Mouse (Mus musculus) monocyte, adult 5-6 weeks (primary cell): Measurements from ENCODE around the gene Sstr4. TPM values are rescaled to one million over a fixed set of nuclear protein-coding genes. Genes with fewer than 3 reads are reported as not detected.
A peak's percentile ranks its signal among the peaks of the same experiment; 100 is the strongest.

Experiments used
- ATAC-seq: fragments of 153-309, 156-312 bp; replicated peaks from 2 replicates; pipeline ENCODE4 v1.8.0; 2017; ENCODE audit warnings: mild to moderate bottlenecking; ENCODE audit not compliant: low TSS enrichment, insufficient number of reproducible peaks, severe bottlenecking, poor library complexity, low FRiP score
- total RNA-seq: library from RNA; stranded (forward); fragments of 200-1000, 200-491, 200-594 nt; gene quantifications from 3 replicates; pipeline ENCODE4 v1.2.3, GENCODE M21; 2017

Gene Sstr4
- total RNA-seq, 1 experiment from 2014 or later: 10.3 TPM

DNA sequence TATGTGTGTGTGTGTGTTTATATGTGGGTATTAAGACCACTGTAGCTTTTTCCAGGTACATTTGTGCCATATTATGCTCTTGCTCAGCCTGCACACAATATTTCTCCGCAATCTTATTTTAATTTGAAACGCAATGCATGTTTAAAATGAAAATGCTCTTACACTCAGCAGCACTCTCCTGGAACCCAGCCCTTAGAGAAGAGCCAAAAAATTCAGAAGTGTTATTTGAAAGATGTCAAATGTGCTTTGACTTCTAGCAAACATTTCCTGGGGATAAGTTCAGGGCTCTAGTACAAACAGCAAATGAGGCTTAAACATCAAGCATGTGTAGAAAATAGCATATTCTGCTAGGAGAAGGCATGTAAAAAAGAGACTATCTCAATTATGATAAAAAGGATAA lies 24.6 kb downstream of the Sstr4 start:
- ATAC-seq: no peak

DNA sequence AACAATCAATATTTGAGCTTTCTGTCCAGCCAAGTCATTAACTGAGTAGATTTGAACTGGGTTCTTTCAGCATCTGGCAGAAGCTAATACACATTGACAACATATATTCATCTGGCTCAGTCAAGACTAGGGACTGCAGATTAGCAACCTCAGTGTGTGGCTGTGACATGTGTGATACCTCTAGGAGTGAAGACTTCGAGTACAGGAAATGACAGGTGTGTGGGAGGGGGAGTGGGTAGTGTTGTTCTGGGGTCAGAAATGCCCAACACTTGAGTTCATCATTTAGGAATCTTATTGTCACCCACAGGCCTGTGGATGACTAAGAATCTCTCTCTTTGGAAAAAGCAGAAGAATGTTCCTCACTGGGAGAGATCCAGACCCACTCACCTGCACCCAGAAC lies 26.0 kb downstream of the Sstr4 start:
- no peak for ATAC-seq

GRCm38 (mm10) chr2:148421706-148422105 lies 26.6 kb downstream of the Sstr4 start:
- ATAC-seq: no peak

- no peak for ATAC-seq
These were observed 30.7 kb downstream of the Sstr4 start for GRCm38 (mm10) chr2:148425709-148426382.

DNA sequence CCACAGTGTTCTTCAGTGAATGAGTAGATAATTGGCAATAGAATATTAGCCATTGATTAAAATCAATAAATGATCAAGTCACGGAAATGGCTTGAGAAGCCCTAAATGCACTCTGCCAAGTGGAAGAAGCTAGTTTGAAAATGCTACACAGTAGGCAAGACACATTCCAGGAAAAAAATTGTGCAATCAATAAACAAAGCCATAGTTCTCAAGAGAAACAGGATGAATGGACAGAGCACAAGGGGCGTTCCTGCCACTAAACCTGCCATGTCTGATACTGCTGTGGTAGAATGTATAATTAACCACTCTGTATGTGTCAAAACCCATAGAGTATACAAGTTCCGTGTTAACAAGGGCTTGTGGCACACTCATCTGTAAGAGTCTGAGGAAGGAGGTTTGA lies 32.4 kb downstream of the Sstr4 start:
- ATAC-seq: no peak

- no peak for ATAC-seq
These were observed 33.4 kb downstream of the Sstr4 start for GRCm38 (mm10) chr2:148428523-148428922.

GRCm38 (mm10) chr2:148429001-148429505 lies 33.9 kb downstream of the Sstr4 start:
- no peak for ATAC-seq

DNA sequence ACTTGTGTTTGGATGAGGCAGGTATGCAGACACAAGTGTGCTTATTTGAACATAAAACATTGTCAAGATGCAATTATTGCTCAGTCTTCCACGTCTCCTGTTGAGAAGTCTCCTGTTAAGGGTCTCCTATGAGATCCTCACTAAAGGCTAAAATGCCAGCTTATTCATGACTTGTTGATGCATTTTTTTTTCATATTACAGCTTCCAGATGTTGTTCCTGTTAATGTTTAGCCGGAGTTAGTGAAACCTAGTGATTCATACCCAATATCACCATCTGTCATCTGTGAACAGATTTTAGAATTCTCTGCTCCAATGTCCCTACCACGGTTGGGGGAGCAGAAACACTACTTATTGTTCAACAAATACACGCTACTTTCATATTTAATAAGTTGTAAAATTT lies 35.8 kb downstream of the Sstr4 start:
- ATAC-seq: no peak

DNA sequence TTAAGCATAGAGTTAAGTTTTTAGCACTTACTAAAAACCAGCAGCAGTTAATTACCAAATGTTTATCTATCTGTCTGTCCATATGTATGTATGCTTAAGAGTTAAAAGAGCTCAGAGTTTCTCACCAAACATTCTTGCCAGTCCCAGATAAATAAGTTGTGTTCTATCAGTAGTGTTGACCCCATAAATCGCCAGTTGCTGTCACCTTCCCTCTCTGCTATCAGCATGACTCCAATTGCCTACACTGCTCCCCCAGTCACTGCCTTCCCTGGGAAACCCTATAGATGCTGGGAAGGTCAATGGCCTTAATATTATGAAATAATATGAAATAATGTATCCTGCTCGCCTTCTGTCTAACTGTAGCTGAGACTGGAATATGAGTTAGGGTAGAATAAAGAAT lies 37.2 kb downstream of the Sstr4 start:
- no peak for ATAC-seq

DNA sequence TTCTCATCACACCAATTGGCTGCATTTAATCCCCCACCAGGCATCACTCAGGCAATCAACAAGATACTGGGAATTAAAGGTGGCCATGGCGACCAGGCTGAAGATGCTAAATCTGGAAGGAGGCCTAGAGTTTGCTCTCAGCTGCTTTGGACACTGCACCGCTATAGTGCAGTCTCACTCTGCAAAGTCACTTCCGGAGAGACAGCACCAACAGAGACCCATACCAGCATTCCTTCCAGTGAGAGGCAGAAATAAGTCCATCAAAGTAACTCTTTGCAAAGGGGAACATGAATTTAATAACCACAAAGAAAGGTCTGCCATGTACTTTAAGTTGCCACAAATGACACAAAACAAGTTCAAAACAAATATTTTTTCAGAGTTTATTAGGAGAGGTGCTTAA lies 41.1 kb downstream of the Sstr4 start:
- ATAC-seq: no peak

- ATAC-seq: no peak
These were observed 44.6 kb downstream of the Sstr4 start for GRCm38 (mm10) chr2:148439691-148440276.

DNA sequence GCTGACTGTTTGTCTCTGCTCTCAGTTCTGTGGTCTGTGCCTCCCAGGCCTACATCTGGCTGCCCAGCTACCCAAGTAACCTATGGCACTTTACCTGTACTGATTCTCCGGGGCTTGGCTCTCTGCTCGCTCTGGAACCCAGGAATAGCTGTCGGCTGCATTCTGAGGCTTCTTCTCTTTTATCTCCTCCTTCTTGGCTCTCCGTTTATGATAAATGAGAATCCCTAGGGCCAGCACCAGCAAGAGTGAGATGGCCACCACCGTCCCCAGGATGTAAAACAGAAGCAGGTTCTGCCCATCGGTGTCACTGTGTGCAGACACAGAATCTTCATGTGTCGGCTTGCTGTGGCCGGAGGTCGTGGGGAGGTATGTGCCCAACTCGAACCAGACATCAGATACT lies 46.3 kb downstream of the Sstr4 start:
- no peak for ATAC-seq

DNA sequence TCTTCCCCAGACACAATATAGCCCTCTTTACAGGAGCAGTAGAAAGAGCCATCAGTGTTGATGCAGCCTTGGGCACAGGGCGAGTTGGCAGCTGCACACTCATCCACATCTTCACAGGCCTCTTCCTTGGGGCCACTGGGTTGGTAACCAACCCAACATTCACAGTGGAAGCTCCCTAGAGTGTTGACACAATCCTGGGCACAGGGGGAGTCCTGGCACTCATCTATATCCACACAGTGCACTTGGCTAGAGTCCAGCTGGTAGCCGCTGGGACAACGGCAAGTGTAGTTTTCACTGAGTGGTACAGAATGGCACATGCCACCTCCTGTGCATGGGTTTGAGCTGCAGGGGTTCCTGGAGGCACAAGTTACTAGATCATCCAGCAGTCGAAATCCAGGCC lies 47.0 kb downstream of the Sstr4 start:
- no peak for ATAC-seq

- no peak for ATAC-seq
These were observed 47.6 kb downstream of the Sstr4 start for GRCm38 (mm10) chr2:148442710-148443109.

GRCm38 (mm10) chr2:148443249-148443958 lies 48.3 kb downstream of the Sstr4 start, which contains the start of gene Cd93:
Gene Cd93 (minus strand): TSS chr2:148443563.
- ATAC-seq: peak; percentile 54

DNA sequence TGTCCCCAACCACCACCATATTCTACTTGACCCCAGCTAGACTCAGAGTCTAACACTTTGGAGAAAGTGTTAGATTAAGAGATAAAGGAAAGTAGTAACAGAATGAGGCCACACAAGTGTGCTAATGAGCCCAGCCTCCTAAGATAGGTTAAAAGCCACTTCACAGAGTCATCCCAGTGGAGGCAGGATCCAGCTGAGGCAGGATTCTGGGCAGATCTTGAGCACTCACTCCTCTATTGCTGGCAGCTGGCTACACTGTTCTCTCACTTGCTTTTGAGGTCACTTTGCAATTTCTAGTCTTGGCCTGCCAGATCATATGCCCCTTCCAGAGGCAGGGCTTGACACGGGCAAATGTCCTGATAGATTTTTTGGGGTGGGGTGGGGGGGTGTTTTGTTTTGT lies 49.3 kb downstream of the Sstr4 start:
- ATAC-seq: no peak

DNA sequence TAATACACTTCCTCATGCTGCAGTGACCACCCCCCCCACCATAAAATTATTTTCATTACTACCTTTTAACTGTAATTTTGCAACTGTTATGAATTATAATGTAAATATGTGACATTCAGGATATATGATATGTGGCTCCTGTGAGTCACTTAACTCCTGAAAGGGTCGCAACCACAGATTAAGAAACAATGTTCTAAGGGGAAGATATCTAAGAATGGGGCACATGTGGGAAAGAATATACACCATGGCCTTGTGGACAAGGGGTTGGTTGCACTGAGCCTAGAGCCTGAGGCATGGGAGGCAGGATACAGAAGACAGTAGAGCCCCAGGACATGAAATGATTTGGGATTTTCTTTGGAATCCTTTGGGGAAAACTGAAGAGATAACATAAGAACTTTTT lies 50.5 kb downstream of the Sstr4 start:
- no peak for ATAC-seq
